22 mouse cellular contexts compared by ENCODE assay signal in the genomic region with DNA sequence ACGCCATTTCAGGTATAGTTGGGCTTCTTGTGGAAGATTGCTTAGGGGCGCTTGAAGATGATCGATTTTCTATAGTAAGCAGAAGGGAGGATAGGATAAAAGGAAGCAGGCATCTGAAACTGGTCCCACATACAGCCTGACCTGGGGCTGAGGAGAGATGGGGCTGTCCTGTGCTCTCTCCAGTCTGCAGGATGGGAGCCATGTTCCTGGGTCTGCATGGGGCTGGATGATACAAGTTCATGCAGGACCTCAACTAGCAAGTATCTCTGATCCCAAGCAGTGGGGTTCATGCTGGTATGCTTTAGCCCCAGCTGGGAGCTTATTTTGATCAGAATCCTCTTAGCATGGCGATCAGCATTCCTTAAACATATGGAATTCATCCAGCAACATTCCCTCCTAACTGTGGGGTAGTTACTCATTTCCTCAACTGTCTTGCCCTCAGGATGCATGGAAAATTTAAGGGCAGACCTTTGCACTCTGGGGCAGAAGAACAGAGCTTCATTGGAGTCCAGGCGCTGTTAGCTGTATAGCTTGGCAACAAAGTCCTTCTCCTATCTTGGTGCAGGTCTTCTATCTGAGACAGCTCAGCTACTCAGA.
DNase-seq lines count a peak whose midpoint lies in the region; ATAC-seq and TF ChIP-seq lines count a peak whose summit lies in the region.
"Had no signal": no experiment of that assay in that cellular context is flagged by ENCODE, and none has a peak within 500 bp of the region (broad histone marks: within the 10 kb centered on the region; RNA-seq: fewer than 3 reads in every experiment).

No protein-coding gene starts in this region.

- H3K4me1 ChIP-seq in kidney, postnatal 0 days (replicated peaks; ENCODE audit: insufficient read depth, low read length), result 0 out of 2 replicates have a peak, but pooled peaks cover 11% of the 10 kb centered on the region
- H3K4me1 ChIP-seq in embryonic facial prominence, embryonic 10.5 days, result peaks cover 75% of the 10 kb centered on the region
- peaks cover 50% of the 10 kb centered on the region for H3K4me1 ChIP-seq in limb, embryonic 12.5 days (replicated peaks)
- H3K4me1 ChIP-seq in hindbrain, postnatal 0 days (ENCODE audit: insufficient read depth, low read length), result no peaks in the 10 kb centered on the region
- H3K4me1 ChIP-seq: heart, embryonic 13.5 days had no signal

- H3K27me3 ChIP-seq in kidney, postnatal 0 days (ENCODE audit: insufficient read depth, low read length), result no peaks in the 10 kb centered on the region
- peaks cover 4% of the 10 kb centered on the region for H3K27me3 ChIP-seq in embryonic facial prominence, embryonic 10.5 days (replicated peaks; ENCODE audit: low read depth, poor library complexity, severe bottlenecking)
- H3K27me3 ChIP-seq in limb, embryonic 12.5 days, result peaks cover 6% of the 10 kb centered on the region; the same call in 1 of the 2 replicates
- H3K27me3 ChIP-seq in hindbrain, postnatal 0 days (ENCODE audit: insufficient read depth, low read length), result no peaks in the 10 kb centered on the region
- H3K27me3 ChIP-seq: hindbrain, embryonic 15.5 days; Patski had no signal

- H3K36me3 ChIP-seq in kidney, postnatal 0 days (ENCODE audit: insufficient read depth, low read length), result no peaks in the 10 kb centered on the region
- H3K36me3 ChIP-seq in embryonic facial prominence, embryonic 10.5 days (replicated peaks), result no peaks in the 10 kb centered on the region
- no peaks in the 10 kb centered on the region for H3K36me3 ChIP-seq in limb, embryonic 12.5 days
- H3K36me3 ChIP-seq in hindbrain, postnatal 0 days (ENCODE audit: insufficient read depth, low read length), result no peaks in the 10 kb centered on the region
- H3K36me3 ChIP-seq: heart, embryonic 13.5 days; hindbrain, embryonic 15.5 days had no signal

- no peak overlapping the region for H3K4me3 ChIP-seq in kidney, postnatal 0 days (replicated peaks; ENCODE audit: low read depth, low read length)
- H3K4me3 ChIP-seq in embryonic facial prominence, embryonic 10.5 days, result peak overlapping the region; percentile 39
- no peak overlapping the region for H3K4me3 ChIP-seq in limb, embryonic 12.5 days (replicated peaks)
- H3K4me3 ChIP-seq in hindbrain, postnatal 0 days (ENCODE audit: low read length), result no peak overlapping the region
- H3K4me3 ChIP-seq: heart, embryonic 13.5 days; hindbrain, embryonic 15.5 days; layer of hippocampus, adult 2 months had no signal

- no peaks in the 10 kb centered on the region for H3K9me3 ChIP-seq in kidney, postnatal 0 days (replicated peaks; ENCODE audit: low read length)
- no peaks in the 10 kb centered on the region for H3K9me3 ChIP-seq in embryonic facial prominence, embryonic 10.5 days
- H3K9me3 ChIP-seq in limb, embryonic 12.5 days, result no peaks in the 10 kb centered on the region
- H3K9me3 ChIP-seq in hindbrain, postnatal 0 days (ENCODE audit: low read length), result no peaks in the 10 kb centered on the region
- H3K9me3 ChIP-seq: heart, embryonic 13.5 days; hindbrain, embryonic 15.5 days had no signal

- WGBS in kidney, postnatal 0 days, result 38% methylated on average over 5 of the region's 5 CpGs
- WGBS in embryonic facial prominence, embryonic 10.5 days, result 36% methylated on average over 5 of the region's 5 CpGs
- WGBS in limb, embryonic 12.5 days, result 41% methylated on average over 5 of the region's 5 CpGs
- 87% methylated on average over 5 of the region's 5 CpGs for WGBS in hindbrain, postnatal 0 days

- DNase-seq in kidney, postnatal 0 days (ENCODE audit: low spot score), result peak; percentile 46
- no peak for DNase-seq in kidney, adult 8-10 months
- DNase-seq in embryo, embryonic 10 days (ENCODE audit: low spot score), result peak; percentile 71
- peak; percentile 61 for DNase-seq in embryonic facial prominence, embryonic 10.5 days (ENCODE audit: low spot score)
- DNase-seq in cerebellum, adult 8-10 months, result no peak
- no peak for DNase-seq in hindbrain, postnatal 0 days (ENCODE audit: low spot score)
- DNase-seq: adrenal gland, postnatal 10 days; cerebellum, postnatal 10 days; heart, adult 11 months; heart, postnatal 36 days; kidney, adult 2 months; lung, adult 18-20 months; lung, postnatal 14 days; thymus, postnatal 14 days had no signal

- no peak for TF ChIP-seq CTCF in kidney, postnatal 0 days (IDR thresholded peaks at IDR 0.05; ENCODE audit: low read depth)
- TF ChIP-seq CTCF in hindbrain, postnatal 0 days (IDR thresholded peaks at IDR 0.05; ENCODE audit: low read depth), result no peak

- peak overlapping the region; percentile 34 for H3K27ac ChIP-seq in kidney, postnatal 0 days
- H3K27ac ChIP-seq in embryonic facial prominence, embryonic 10.5 days (replicated peaks), result peak overlapping the region; percentile 86
- 0 out of 2 replicates have a peak overlapping the region, but pooled peaks have one; percentile 29 for H3K27ac ChIP-seq in limb, embryonic 12.5 days
- H3K27ac ChIP-seq in hindbrain, postnatal 0 days, result no peak overlapping the region
- H3K27ac ChIP-seq: heart, embryonic 13.5 days; hindbrain, embryonic 15.5 days; layer of hippocampus, adult 2 months had no signal

- peak overlapping the region; percentile 12 for H3K4me2 ChIP-seq in kidney, postnatal 0 days (ENCODE audit: low read length)
- peak overlapping the region; percentile 16; the same call in 1 of the 2 replicates for H3K4me2 ChIP-seq in limb, embryonic 12.5 days
- no peak overlapping the region for H3K4me2 ChIP-seq in hindbrain, postnatal 0 days (ENCODE audit: low read depth, low read length)
- H3K4me2 ChIP-seq: heart, embryonic 13.5 days; hindbrain, embryonic 15.5 days; liver, embryonic 11.5 days had no signal

- ATAC-seq in kidney, postnatal 0 days (replicated peaks; ENCODE audit: low FRiP score, low read depth), result no peak
- ATAC-seq in limb, embryonic 12.5 days (ENCODE audit: insufficient number of reproducible peaks, insufficient read depth, low FRiP score, low TSS enrichment, low read depth), result no peak
- no peak for ATAC-seq in hindbrain, postnatal 0 days
- ATAC-seq: forebrain, embryonic 16.5 days; midbrain, embryonic 16.5 days; Patski had no signal

- no peak overlapping the region for H3K9ac ChIP-seq in kidney, postnatal 0 days (ENCODE audit: low read depth, low read length)
- H3K9ac ChIP-seq in limb, embryonic 12.5 days (replicated peaks), result no peak overlapping the region
- H3K9ac ChIP-seq in hindbrain, postnatal 0 days (replicated peaks; ENCODE audit: low read length), result no peak overlapping the region
- H3K9ac ChIP-seq: heart, embryonic 13.5 days; hindbrain, embryonic 15.5 days had no signal

Comparison
In these comparisons a context has a peak if more than half of its experiments do, and no peak if none do; other contexts are left out.
1. DNase-seq: peak in kidney, postnatal 0 days (single experiment), embryo, embryonic 10 days (single experiment) and embryonic facial prominence, embryonic 10.5 days (single experiment); none in kidney, adult 8-10 months (0 of 2), cerebellum, adult 8-10 months (single experiment) and hindbrain, postnatal 0 days (single experiment).